Mouse (Mus musculus) megakaryocyte, embryonic 14.5 days (primary cell): ENCODE measurements at regions not wholly inside any gene's neighbourhood (a gene's known extent, or its start where the extent isn't known, plus 50 kb on each side); places are given as distances from the start of the nearest gene placed in this dataset.

ENCODE experiments used
- H3K27me3 ChIP-seq: replicated peaks from 2 replicates; pipeline ENCODE3; 2012; ENCODE audit warnings: inconsistent platforms
- H3K36me3 ChIP-seq: replicated peaks from 2 replicates; pipeline ENCODE3; 2012; ENCODE audit warnings: low read length, inconsistent platforms, mixed read lengths
- H3K4me1 ChIP-seq: 2 replicates; pipeline ENCODE4 v1.6.1; 2012; ENCODE audit warnings: inconsistent platforms
- H3K4me3 ChIP-seq: replicated peaks from 2 replicates; pipeline ENCODE3; 2012; ENCODE audit warnings: moderate library complexity, mild to moderate bottlenecking, inconsistent platforms
- H3K9me3 ChIP-seq: 2 replicates; pipeline ENCODE4 v1.6.1; 2012; ENCODE audit warnings: inconsistent platforms
- FLI1 ChIP-seq: IDR thresholded peaks from 2 replicates; pipeline ENCODE4 v1.6.1; 2012; ENCODE audit warnings: low read length, inconsistent platforms, mixed read lengths
- GATA1 ChIP-seq: IDR thresholded peaks from 3 replicates; pipeline ENCODE4 v1.6.1; 2012; ENCODE audit warnings: mixed read lengths, low read length, inconsistent platforms, borderline replicate concordance

- TF ChIP-seq FLI1 (no peak), GATA1 (no peak)
- Histone ChIP-seq H3K36me3 (no peaks in the 10 kb centered on the region), H3K9me3 (peaks cover 33% of the 10 kb centered on the region), H3K4me1 (no peaks in the 10 kb centered on the region), H3K27me3 (no peaks in the 10 kb centered on the region), H3K4me3 (no peak overlapping the region)
Measured at GRCm38 (mm10) chr5:148620895-148621786, 68.6 kb upstream of the Ubl3 start.

DNA sequence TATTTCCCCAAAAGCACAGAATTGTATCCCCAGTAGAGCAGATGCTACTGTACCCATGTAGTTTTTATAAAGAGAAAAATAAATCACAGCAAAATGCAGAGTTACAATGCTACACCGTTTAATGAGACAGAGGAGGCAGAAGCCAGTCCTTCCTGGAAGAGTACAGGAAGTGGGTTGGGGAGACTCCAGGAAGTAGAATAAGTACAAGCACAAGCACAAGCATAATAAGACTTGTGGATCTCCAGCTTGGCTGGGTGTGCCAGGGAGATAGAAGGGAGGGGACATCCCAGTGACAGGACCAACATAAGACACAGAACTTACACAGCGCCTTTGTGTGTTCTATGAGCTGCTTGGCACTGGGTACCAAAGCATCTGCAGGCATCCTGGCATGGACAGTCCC lies 67.3 kb upstream of the Ubl3 start:
- no peak overlapping the region for H3K4me3 ChIP-seq
- H3K9me3 ChIP-seq: peaks cover 38% of the 10 kb centered on the region
- H3K27me3 ChIP-seq: no peaks in the 10 kb centered on the region
- H3K4me1 ChIP-seq: no peaks in the 10 kb centered on the region
- H3K36me3 ChIP-seq: no peaks in the 10 kb centered on the region
- TF ChIP-seq FLI1 (no peak), GATA1 (no peak)

DNA sequence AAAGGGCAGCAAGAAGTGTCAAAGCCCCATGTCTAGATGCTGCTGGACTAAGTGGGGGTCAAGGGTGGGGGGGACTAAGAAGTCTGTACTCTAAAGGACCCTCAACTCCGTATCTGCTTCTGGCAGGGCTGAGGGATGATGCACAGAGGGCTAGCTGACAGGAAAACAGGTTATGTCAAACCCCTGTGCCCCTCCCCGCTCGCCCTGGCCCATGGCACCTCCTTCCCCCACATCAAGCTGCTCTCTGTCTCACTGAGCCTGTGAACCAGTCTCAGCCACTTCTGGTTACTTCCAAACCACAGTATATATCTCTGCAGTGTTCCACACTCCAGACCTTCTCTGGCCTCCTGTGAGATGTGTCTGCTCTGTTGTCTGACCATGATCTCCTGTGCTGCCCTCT lies 63.8 kb upstream of the Ubl3 start:
- Histone ChIP-seq H3K36me3 (no peaks in the 10 kb centered on the region), H3K27me3 (no peaks in the 10 kb centered on the region), H3K4me1 (no peaks in the 10 kb centered on the region), H3K4me3 (no peak overlapping the region), H3K9me3 (peaks cover 49% of the 10 kb centered on the region)
- TF ChIP-seq FLI1 (no peak), GATA1 (no peak)

- Histone ChIP-seq H3K36me3 (no peaks in the 10 kb centered on the region), H3K27me3 (no peaks in the 10 kb centered on the region), H3K4me3 (no peak overlapping the region), H3K4me1 (no peaks in the 10 kb centered on the region), H3K9me3 (peaks cover 54% of the 10 kb centered on the region)
- TF ChIP-seq FLI1: no peak
- TF ChIP-seq GATA1: no peak
Measured at GRCm38 (mm10) chr5:148615706-148616366, 63.2 kb upstream of the Ubl3 start.

DNA sequence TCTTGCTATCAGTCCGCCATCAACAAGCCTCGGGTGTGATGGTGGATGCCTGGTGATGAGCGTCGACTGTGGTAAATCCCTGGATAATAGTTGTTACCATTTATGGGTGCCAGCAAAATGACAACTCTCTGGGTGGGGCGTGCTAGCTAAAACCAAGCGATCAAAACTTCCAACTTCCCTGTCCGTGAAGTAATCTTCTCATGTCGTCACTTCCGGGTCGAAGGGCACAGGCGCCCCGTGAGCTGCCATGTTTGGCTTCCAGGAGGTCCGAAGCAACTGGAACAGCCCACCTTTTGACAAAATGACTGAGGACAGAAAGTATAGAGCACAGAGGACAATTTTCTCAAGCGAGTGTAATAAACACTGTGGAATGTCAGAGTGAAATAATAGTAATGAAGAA lies 62.5 kb upstream of the Ubl3 start:
- Histone ChIP-seq H3K9me3 (peaks cover 52% of the 10 kb centered on the region), H3K36me3 (no peaks in the 10 kb centered on the region), H3K4me1 (no peaks in the 10 kb centered on the region), H3K4me3 (no peak overlapping the region), H3K27me3 (no peaks in the 10 kb centered on the region)
- TF ChIP-seq GATA1 (no peak), FLI1 (no peak)

GRCm38 (mm10) chr5:148611323-148611722 lies 58.7 kb upstream of the Ubl3 start:
- H3K4me1 ChIP-seq: no peaks in the 10 kb centered on the region
- H3K4me3 ChIP-seq: no peak overlapping the region
- no peaks in the 10 kb centered on the region for H3K27me3 ChIP-seq
- peaks cover 54% of the 10 kb centered on the region for H3K9me3 ChIP-seq
- no peaks in the 10 kb centered on the region for H3K36me3 ChIP-seq
- no peak for TF ChIP-seq GATA1
- no peak for TF ChIP-seq FLI1

- TF ChIP-seq GATA1 (no peak), FLI1 (no peak)
- H3K36me3 ChIP-seq: no peaks in the 10 kb centered on the region
- H3K27me3 ChIP-seq: no peaks in the 10 kb centered on the region
- H3K9me3 ChIP-seq: peaks cover 56% of the 10 kb centered on the region
- no peak overlapping the region for H3K4me3 ChIP-seq
- no peaks in the 10 kb centered on the region for H3K4me1 ChIP-seq
Measured at GRCm38 (mm10) chr5:148609506-148609880, 56.9 kb upstream of the Ubl3 start.

- TF ChIP-seq GATA1: no peak
- H3K36me3 ChIP-seq: no peaks in the 10 kb centered on the region
- H3K9me3 ChIP-seq: peaks cover 56% of the 10 kb centered on the region
- H3K4me1 ChIP-seq: no peaks in the 10 kb centered on the region
- H3K4me3 ChIP-seq: no peak overlapping the region
- no peaks in the 10 kb centered on the region for H3K27me3 ChIP-seq
Measured at GRCm38 (mm10) chr5:148608857-148609505, 56.4 kb upstream of the Ubl3 start.

DNA sequence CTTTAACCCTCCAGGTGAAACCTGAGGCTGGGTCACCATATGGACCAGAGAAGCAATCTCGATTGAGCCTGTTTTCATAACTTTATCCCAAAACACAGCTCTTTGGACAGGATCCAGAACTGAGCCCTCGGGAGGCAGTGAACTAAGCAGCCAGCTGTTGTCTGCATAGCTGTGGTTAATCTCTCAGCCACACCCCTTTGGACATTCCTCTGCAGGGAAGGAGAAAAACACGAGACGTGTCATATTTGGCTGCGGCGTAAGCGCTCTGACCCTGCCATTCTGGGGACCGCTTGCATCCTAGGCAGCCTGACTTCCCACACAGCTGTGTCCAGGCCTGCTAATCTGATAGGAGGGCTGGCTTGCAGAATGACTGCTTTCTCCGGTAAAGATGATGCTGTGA lies 55.6 kb upstream of the Ubl3 start:
- Histone ChIP-seq H3K4me3 (no peak overlapping the region), H3K27me3 (no peaks in the 10 kb centered on the region), H3K9me3 (peaks cover 55% of the 10 kb centered on the region), H3K4me1 (no peaks in the 10 kb centered on the region), H3K36me3 (no peaks in the 10 kb centered on the region)
- TF ChIP-seq FLI1: no peak
- no peak for TF ChIP-seq GATA1

DNA sequence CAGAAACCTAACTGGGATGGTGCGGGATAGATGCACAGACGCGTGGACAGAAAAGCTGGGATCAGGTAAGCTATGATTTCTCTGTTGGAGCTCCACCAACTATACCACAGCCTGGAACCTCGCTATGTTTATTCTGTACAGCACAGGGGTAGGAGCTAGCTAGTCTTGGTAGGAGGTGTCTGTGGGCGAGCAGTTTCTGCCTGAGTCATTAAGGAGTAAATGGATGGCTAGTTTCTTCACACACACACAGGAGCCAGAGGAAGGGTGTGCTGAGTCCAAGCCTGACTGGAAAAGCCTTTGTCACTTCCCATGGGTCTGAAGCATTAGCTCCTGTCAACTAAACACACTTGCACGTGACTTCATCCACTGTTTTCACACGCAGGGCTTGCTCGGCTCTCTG lies 53.1 kb upstream of the Ubl3 start:
- Histone ChIP-seq H3K36me3 (no peaks in the 10 kb centered on the region), H3K4me3 (no peak overlapping the region), H3K4me1 (no peaks in the 10 kb centered on the region), H3K27me3 (no peaks in the 10 kb centered on the region), H3K9me3 (peaks cover 48% of the 10 kb centered on the region)
- TF ChIP-seq FLI1 (no peak), GATA1 (no peak)
